Mouse (Mus musculus) olfactory bulb, adult 2 months (tissue): ENCODE data around the gene Zdhhc21. TPM values are rescaled to one million over a fixed set of nuclear protein-coding genes. Genes with fewer than 3 reads are reported as not detected.

Experiments
- H3K27ac ChIP-seq: fragments of 200-500 bp; 2 replicates; pipeline ENCODE4 v1.5.1; 2012; ENCODE audit warnings: low read depth, low read length; ENCODE audit not compliant: insufficient read depth
- H3K4me1 ChIP-seq: fragments of 200-500 bp; 2 replicates; pipeline ENCODE4 v1.6.1; 2012; ENCODE audit warnings: low read length; ENCODE audit not compliant: control insufficient read depth, insufficient read depth
- H3K4me3 ChIP-seq: fragments of 200-500 bp; 2 replicates; pipeline ENCODE4 v1.5.1; 2012; ENCODE audit warnings: mild to moderate bottlenecking, low read depth, low read length, moderate library complexity; ENCODE audit not compliant: insufficient read depth
- CTCF ChIP-seq: fragments of 200-500 bp; IDR thresholded peaks from 2 replicates; pipeline ENCODE4 v1.5.1; 2012; ENCODE audit warnings: low read depth, mild to moderate bottlenecking, low read length, moderate library complexity; ENCODE audit not compliant: insufficient read depth
- POLR2A ChIP-seq: fragments of 200-500 bp; IDR thresholded peaks from 2 replicates; pipeline ENCODE4 v1.6.1; 2012; ENCODE audit warnings: mild to moderate bottlenecking, low read depth, low read length, moderate library complexity; ENCODE audit not compliant: insufficient read depth
- WGBS: fragments of 180-500 bp; shearing (Covaris S2); methylation state at CpG from one replicate; pipeline ENCODE4 v1.1.7; 2018; 5-methylcytosine and 5-hydroxymethylcytosine counted together
- polyA plus RNA-seq: library from polyadenylated mRNA; stranded (reverse); fragments of >200 nt; gene quantifications from 2 replicates; pipeline ENCODE4 v1.2.4, GENCODE M21; 2012; ENCODE audit warnings: low replicate concordance; ENCODE audit not compliant: missing spikeins, insufficient read depth, insufficient read length

Zdhhc21 gene
- polyA plus RNA-seq, 1 experiment: not detected

- no peak within 1 kb of the TSS for H3K27ac ChIP-seq
- H3K4me1 ChIP-seq: no peaks in the 10 kb centered on the region
- TF ChIP-seq CTCF: no peak
- no peak for TF ChIP-seq POLR2A
- WGBS: 62% methylated on average over 19 of the region's 19 CpGs
- H3K4me3 ChIP-seq: no peak within 1 kb of the TSS
Observed at GRCm38 (mm10) chr4:82884636-82885534, 25.1 kb upstream of the Zdhhc21 start, which contains the start of gene Cer1. Gene Cer1, minus strand, starts transcription at chr4:82885148.

- TF ChIP-seq CTCF (no peak), POLR2A (no peak)
- Histone ChIP-seq H3K4me3 (no peak overlapping the region), H3K27ac (no peak overlapping the region), H3K4me1 (no peaks in the 10 kb centered on the region)
- 89% methylated on average over 9 of the region's 9 CpGs for WGBS
Observed at GRCm38 (mm10) chr4:82882500-82882899, 22.7 kb upstream of the Zdhhc21 start.

GRCm38 (mm10) chr4:82881366-82881765, 21.6 kb upstream of the Zdhhc21 start:
- H3K4me1 ChIP-seq: no peaks in the 10 kb centered on the region
- WGBS: 88% methylated on average over 3 of the region's 3 CpGs
- H3K27ac ChIP-seq: no peak overlapping the region
- H3K4me3 ChIP-seq: no peak overlapping the region
- TF ChIP-seq CTCF: no peak
- TF ChIP-seq POLR2A: no peak

DNA sequence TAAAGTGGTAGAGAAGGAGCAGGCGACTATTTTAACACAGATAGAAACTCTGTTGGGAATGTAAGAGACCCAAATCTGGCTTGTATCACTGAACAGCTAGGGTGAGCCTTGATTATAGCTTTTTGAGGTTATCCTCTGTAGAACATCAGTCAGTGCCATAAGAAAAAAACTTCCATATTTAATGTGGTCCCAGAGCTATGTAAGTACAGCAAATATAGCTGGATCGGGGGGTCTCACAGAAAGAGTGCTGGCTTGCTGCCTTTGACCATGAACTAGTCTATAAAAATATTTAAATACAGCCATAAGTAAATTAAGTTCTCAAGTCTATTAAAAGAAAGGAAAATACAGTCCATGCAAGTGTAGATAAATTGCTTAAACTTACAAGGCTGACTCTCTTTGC, 20.5 kb upstream of the Zdhhc21 start:
- Histone ChIP-seq H3K4me1 (no peaks in the 10 kb centered on the region), H3K27ac (no peak overlapping the region), H3K4me3 (no peak overlapping the region)
- WGBS: 87% methylated on average over 2 of the region's 2 CpGs
- TF ChIP-seq POLR2A: no peak
- no peak for TF ChIP-seq CTCF

GRCm38 (mm10) chr4:82879152-82879551, 19.4 kb upstream of the Zdhhc21 start:
- 91% methylated on average over 6 of the region's 6 CpGs for WGBS
- Histone ChIP-seq H3K4me3 (no peak overlapping the region), H3K4me1 (no peaks in the 10 kb centered on the region), H3K27ac (no peak overlapping the region)
- TF ChIP-seq POLR2A (no peak), CTCF (no peak)

- H3K4me1 ChIP-seq: peaks cover 2% of the 10 kb centered on the region; the same call in 1 of the 2 replicates
- TF ChIP-seq POLR2A (no peak), CTCF (no peak)
Observed at GRCm38 (mm10) chr4:82876656-82877055, 16.9 kb upstream of the Zdhhc21 start.

DNA sequence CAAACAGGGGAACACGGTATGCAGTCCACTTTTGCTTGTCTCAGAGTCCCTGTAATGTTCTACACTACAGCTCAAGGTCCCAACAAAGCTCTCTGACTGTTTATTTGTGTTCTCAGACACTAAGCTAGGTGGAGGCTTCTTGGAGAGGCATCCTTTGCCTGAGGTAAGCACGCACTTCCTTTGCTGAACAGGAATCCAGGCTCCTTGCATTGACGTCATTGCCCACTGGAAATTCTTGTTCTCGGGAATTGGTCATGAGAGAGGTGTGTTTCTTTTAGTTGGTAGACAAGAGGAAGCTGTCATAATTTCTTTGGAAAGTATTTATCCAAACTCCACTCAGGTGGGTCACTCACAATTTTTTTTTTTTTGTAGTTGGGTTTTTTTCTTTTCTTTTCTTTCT, 15.8 kb upstream of the Zdhhc21 start:
- WGBS: 89% methylated on average over 4 of the region's 4 CpGs
- no peak for TF ChIP-seq POLR2A
- Histone ChIP-seq H3K27ac (no peak overlapping the region), H3K4me3 (no peak overlapping the region), H3K4me1 (peaks cover 2% of the 10 kb centered on the region; the same call in 1 of the 2 replicates)

More at GRCm38 (mm10) chr4:82876656-82877055, 16.9 kb upstream of the Zdhhc21 start:
- Histone ChIP-seq H3K27ac (no peak overlapping the region), H3K4me3 (no peak overlapping the region)
- WGBS: 98% methylated on average over 2 of the region's 2 CpGs

DNA sequence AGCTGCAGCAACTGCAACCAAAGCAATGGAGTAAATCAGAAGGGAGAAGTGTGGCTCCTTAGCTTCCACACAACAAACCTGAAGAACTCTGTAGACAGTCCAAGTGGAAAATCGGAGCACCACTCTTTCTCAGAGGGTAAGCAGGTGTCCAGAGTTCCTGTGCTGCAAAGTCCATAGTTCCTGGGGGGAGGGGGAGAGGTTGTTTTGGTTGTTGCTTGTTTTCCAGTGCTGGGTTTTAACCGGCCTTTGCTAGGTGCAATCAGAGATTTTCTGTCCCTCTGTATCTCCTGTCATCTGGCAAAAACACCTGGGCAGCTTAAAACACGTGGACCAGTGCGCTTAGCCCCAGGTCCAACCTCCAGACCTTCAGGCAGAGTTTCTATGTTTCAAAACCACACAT, 15.0 kb upstream of the Zdhhc21 start:
- Histone ChIP-seq H3K27ac (no peak overlapping the region), H3K4me3 (no peak overlapping the region), H3K4me1 (peaks cover 2% of the 10 kb centered on the region; the same call in 1 of the 2 replicates)
- no peak for TF ChIP-seq POLR2A
- WGBS: 70% methylated on average over 4 of the region's 4 CpGs

GRCm38 (mm10) chr4:82872548-82872947, 12.8 kb upstream of the Zdhhc21 start:
- Histone ChIP-seq H3K4me3 (no peak overlapping the region), H3K27ac (no peak overlapping the region), H3K4me1 (peaks cover 2% of the 10 kb centered on the region; the same call in 1 of the 2 replicates)
- WGBS: 76% methylated on average over 4 of the region's 4 CpGs
- no peak for TF ChIP-seq CTCF
- no peak for TF ChIP-seq POLR2A
